Mouse (Mus musculus) lung, embryonic 15.5 days (tissue): ENCODE data around the gene Rnf128. TPM values are rescaled to one million over a fixed set of nuclear protein-coding genes. Genes with fewer than 3 reads are reported as not detected.

Experiments used
- ATAC-seq: fragments of 200-750 bp; cut with Nextera tagmentation; 2 replicates; pipeline ENCODE4 v1.8.0; 2017; ENCODE audit warnings: moderate number of reproducible peaks, borderline replicate concordance; ENCODE audit not compliant: low FRiP score, low TSS enrichment; ENCODE audit errors: extremely low read depth
- H3K27ac ChIP-seq: fragments of 300-500 bp; sonication (generic); 2 replicates; pipeline ENCODE4 v1.5.1; 2015; ENCODE audit warnings: moderate library complexity, mild to moderate bottlenecking, inconsistent platforms
- H3K27me3 ChIP-seq: fragments of 300-500 bp; sonication (generic); 2 replicates; pipeline ENCODE4 v1.6.1; 2015; ENCODE audit warnings: inconsistent platforms
- H3K36me3 ChIP-seq: fragments of 300-500 bp; sonication (generic); 2 replicates; pipeline ENCODE4 v1.6.1; 2015; ENCODE audit warnings: inconsistent platforms
- H3K4me1 ChIP-seq: fragments of 300-500 bp; sonication (generic); 2 replicates; pipeline ENCODE4 v1.6.1; 2015; ENCODE audit warnings: inconsistent platforms
- H3K4me2 ChIP-seq: fragments of 300-500 bp; sonication (generic); 2 replicates; pipeline ENCODE4 v1.6.1; 2015; ENCODE audit warnings: inconsistent platforms, mild to moderate bottlenecking, moderate library complexity
- H3K4me3 ChIP-seq: fragments of 300-500 bp; sonication (generic); 2 replicates; pipeline ENCODE4 v1.5.1; 2015; ENCODE audit warnings: mild to moderate bottlenecking, inconsistent platforms
- H3K9ac ChIP-seq: fragments of 300-500 bp; sonication (generic); 2 replicates; pipeline ENCODE4 v1.6.1; 2015; ENCODE audit warnings: inconsistent platforms
- H3K9me3 ChIP-seq: fragments of 300-500 bp; sonication (generic); 2 replicates; pipeline ENCODE4 v1.6.1; 2016; ENCODE audit warnings: inconsistent platforms
- WGBS: fragments of 180-500 bp; shearing (Covaris S2); methylation state at CpG from one replicate; pipeline ENCODE4 v1.1.7; 2015; 5-methylcytosine and 5-hydroxymethylcytosine counted together
- polyA plus RNA-seq: library from polyadenylated mRNA; unstranded; fragments of >200 nt; fragmentation: Nextera tagmentation; extraction: Ambion mirVana; gene quantifications from 2 replicates; pipeline ENCODE4 v1.2.1, GENCODE M21; 2015

The Rnf128 gene
- 4.8 and 5.2 TPM in 2 replicates for polyA plus RNA-seq

- Histone ChIP-seq H3K9ac (no peak within 1 kb of the TSS), H3K4me3 (no peak within 1 kb of the TSS), H3K27ac (no peak within 1 kb of the TSS), H3K4me1 (no peaks in the 10 kb centered on the region), H3K27me3 (no peaks in the 10 kb centered on the region), H3K4me2 (peak within 1 kb of the TSS; percentile 8; the same call in 1 of the 2 replicates), H3K36me3 (no peaks in the 10 kb centered on the region), H3K9me3 (no peaks in the 10 kb centered on the region)
- 44% methylated on average over 8 of the region's 8 CpGs for WGBS
- no peak for ATAC-seq
Observed at GRCm38 (mm10) chrX:139562925-139563461, at the start of gene Rnf128. Rnf128 (plus strand) TSS chrX:139563316.

DNA sequence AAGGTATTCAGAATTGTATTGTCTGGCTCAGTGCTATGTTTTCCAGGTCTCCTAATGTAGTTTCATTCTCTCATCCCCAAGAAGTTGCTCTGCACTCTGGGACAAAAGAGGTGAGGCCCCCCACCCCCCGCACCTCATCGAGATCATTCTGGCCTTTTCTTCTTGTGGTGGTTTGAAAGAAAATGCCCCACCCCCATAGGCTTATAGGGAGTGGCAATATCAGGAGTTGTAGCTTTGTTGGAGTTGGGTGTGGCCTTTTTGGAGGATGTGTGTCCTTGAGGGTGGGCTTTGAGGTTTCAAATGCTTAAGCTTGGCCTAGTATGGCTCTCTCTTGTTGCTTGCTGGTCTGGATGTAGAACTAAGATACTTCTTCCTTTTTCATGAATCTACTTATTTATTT lies 47.0 kb upstream of the Rnf128 start:
- 71% methylated on average over 2 of the region's 2 CpGs for WGBS
- Histone ChIP-seq H3K4me1 (no peaks in the 10 kb centered on the region), H3K4me3 (no peak overlapping the region), H3K36me3 (no peaks in the 10 kb centered on the region), H3K4me2 (no peak overlapping the region), H3K27ac (no peak overlapping the region), H3K27me3 (no peaks in the 10 kb centered on the region), H3K9me3 (no peaks in the 10 kb centered on the region), H3K9ac (no peak overlapping the region)
- no peak for ATAC-seq

GRCm38 (mm10) chrX:139519251-139519650 lies 43.9 kb upstream of the Rnf128 start:
- Histone ChIP-seq H3K4me1 (no peaks in the 10 kb centered on the region), H3K9me3 (no peaks in the 10 kb centered on the region), H3K27ac (no peak overlapping the region), H3K9ac (no peak overlapping the region), H3K4me3 (no peak overlapping the region), H3K27me3 (no peaks in the 10 kb centered on the region), H3K36me3 (no peaks in the 10 kb centered on the region), H3K4me2 (no peak overlapping the region)
- 66% methylated on average over 2 of the region's 2 CpGs for WGBS
- ATAC-seq = no peak

DNA sequence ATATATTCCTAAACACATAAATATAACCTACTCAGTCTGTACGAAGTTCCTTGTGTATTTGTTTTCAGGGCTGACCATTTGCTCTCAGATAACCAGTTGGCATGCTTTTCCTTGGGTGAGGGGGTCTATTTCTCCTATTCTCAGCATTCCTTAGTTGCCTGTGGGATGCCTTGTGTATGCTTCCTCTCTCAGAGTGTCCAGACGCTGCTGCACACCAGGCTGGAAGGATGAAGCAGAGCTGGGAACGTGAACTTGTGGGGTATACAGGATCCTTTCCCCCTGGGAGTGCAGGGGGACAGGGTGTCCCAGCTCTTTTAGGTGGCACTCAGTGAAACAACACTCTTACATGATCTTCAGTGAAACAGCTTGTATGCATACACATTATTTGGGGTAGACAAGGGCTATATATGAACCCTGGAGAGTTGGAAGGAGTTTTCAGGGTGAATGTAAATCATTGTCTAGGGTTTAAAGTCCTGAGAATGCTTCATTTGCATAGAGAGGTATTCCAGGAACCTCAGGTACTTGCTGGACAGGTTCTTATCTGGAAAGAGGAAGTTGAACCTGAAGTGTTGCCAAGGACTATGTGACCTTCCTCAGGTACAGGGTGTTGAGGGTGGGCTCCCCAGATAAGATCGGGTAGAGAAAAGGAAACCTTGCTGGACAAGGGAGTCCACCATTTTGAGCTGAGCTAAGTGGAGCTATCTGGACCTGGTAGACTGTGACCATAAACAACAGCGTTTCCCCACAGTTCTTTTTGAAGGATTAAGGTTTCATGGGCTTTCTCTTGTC lies 38.6 kb upstream of the Rnf128 start:
- no peaks in the 10 kb centered on the region for H3K27me3 ChIP-seq
- no peak for ATAC-seq
- no peak overlapping the region for H3K27ac ChIP-seq
- WGBS = 56% methylated on average over 5 of the region's 5 CpGs
- H3K9ac ChIP-seq = no peak overlapping the region
- no peaks in the 10 kb centered on the region for H3K36me3 ChIP-seq
- H3K9me3 ChIP-seq = no peaks in the 10 kb centered on the region
- no peak overlapping the region for H3K4me3 ChIP-seq
- H3K4me2 ChIP-seq = no peak overlapping the region
- H3K4me1 ChIP-seq = no peaks in the 10 kb centered on the region

- 77% methylated on average over 2 of the region's 2 CpGs for WGBS
- Histone ChIP-seq H3K9me3 (no peaks in the 10 kb centered on the region), H3K9ac (no peak overlapping the region), H3K4me3 (no peak overlapping the region), H3K27ac (no peak overlapping the region), H3K4me1 (no peaks in the 10 kb centered on the region), H3K4me2 (no peak overlapping the region), H3K27me3 (no peaks in the 10 kb centered on the region), H3K36me3 (no peaks in the 10 kb centered on the region)
- no peak for ATAC-seq
Observed at GRCm38 (mm10) chrX:139525724-139526123, 37.4 kb upstream of the Rnf128 start.

DNA sequence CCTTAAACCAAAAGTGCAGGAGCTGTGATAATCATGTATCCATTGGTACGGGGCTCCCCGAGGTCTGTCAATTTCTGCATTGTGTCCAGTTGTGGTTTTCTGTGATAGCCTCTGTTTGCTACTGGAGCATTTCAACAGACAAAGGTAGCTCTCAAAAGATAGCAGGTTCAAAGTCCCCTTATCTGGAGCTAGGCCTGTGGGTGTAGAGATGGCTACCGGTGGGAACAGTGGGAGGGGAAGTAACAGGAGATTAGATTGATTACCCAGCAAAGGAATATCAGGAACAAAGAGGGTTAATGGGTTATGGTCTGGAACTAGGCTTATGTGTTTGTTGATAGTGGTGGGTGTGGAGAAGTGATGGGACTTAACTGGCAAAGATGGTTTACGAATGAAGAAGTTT lies 36.1 kb upstream of the Rnf128 start:
- Histone ChIP-seq H3K36me3 (no peaks in the 10 kb centered on the region), H3K4me2 (no peak overlapping the region), H3K27ac (no peak overlapping the region), H3K9ac (no peak overlapping the region), H3K4me3 (no peak overlapping the region), H3K9me3 (no peaks in the 10 kb centered on the region), H3K4me1 (no peaks in the 10 kb centered on the region), H3K27me3 (no peaks in the 10 kb centered on the region)
- ATAC-seq = no peak
- WGBS = 74% methylated on average over 4 of the region's 4 CpGs

DNA sequence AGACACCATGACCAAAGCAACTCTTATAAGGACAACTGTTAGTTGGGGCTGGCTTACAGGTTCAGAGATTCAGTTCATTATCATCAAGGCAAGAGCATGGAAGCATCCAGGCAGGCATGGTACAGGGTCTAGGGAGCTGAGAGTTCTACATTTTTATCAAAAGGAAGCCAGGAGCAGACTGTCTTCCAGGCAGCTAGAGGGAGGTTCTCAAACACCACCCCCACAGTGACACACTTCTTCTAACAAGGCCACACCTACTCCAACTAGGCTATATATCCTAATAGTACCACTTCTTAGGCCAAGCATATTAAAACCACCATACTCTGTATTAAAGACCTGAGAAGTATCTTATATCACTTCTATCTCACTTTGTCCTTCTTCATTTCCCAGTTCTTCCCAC lies 33.4 kb upstream of the Rnf128 start:
- no peaks in the 10 kb centered on the region for H3K9me3 ChIP-seq
- H3K27ac ChIP-seq = no peak overlapping the region
- no peak overlapping the region for H3K4me3 ChIP-seq
- H3K4me2 ChIP-seq = no peak overlapping the region
- no peak overlapping the region for H3K9ac ChIP-seq
- H3K4me1 ChIP-seq = no peaks in the 10 kb centered on the region
- ATAC-seq = no peak
- H3K36me3 ChIP-seq = no peaks in the 10 kb centered on the region
- H3K27me3 ChIP-seq = no peaks in the 10 kb centered on the region

GRCm38 (mm10) chrX:139532293-139532692 lies 30.8 kb upstream of the Rnf128 start:
- no peaks in the 10 kb centered on the region for H3K27me3 ChIP-seq
- no peak overlapping the region for H3K9ac ChIP-seq
- H3K36me3 ChIP-seq = no peaks in the 10 kb centered on the region
- 65% methylated on average over 4 of the region's 4 CpGs for WGBS
- no peaks in the 10 kb centered on the region for H3K4me1 ChIP-seq
- ATAC-seq = no peak
- no peak overlapping the region for H3K4me2 ChIP-seq
- no peak overlapping the region for H3K27ac ChIP-seq
- no peak overlapping the region for H3K4me3 ChIP-seq
- H3K9me3 ChIP-seq = no peaks in the 10 kb centered on the region

DNA sequence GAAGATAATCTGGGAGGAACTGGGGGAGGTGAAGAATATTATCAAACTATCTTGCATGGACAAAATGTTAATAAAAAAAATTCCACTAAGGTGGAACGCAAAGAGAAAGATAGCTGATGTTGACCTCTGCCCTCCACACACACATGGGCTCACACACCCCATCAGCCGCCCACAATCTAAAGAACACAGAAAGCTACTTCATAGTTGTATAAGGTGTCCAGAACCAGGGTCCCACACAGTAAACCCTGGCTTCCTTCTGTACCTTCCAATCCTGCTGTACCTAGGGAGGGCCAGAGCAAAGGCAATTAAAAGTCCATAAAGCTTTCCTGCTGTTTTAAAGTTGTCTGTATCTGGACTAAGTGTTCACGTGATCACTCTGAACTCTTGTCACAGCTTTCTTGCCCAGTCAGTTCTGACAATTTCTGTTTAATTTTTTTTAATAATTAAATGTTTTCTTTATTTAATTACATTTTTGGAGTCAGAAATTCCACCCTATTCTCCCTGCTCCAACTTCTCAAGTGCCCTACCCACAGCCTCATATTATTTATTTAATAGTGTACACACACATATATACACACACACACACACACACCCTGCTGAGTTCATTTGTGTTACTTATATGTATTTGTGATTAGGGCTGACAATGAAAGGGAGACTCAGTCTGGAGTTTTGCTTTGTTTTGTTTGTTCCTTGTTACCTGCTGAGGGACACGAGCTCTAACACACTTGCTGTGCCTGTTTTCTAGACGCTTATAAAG lies 25.3 kb upstream of the Rnf128 start:
- no peak for ATAC-seq
- H3K27me3 ChIP-seq = no peaks in the 10 kb centered on the region
- no peaks in the 10 kb centered on the region for H3K4me1 ChIP-seq
- no peak overlapping the region for H3K4me3 ChIP-seq
- H3K9me3 ChIP-seq = no peaks in the 10 kb centered on the region
- 62% methylated on average over 5 of the region's 5 CpGs for WGBS
- H3K4me2 ChIP-seq = no peak overlapping the region
- H3K36me3 ChIP-seq = no peaks in the 10 kb centered on the region
- H3K27ac ChIP-seq = no peak overlapping the region
- H3K9ac ChIP-seq = no peak overlapping the region

GRCm38 (mm10) chrX:139543726-139544125 lies 19.4 kb upstream of the Rnf128 start:
- Histone ChIP-seq H3K9me3 (no peaks in the 10 kb centered on the region), H3K36me3 (no peaks in the 10 kb centered on the region), H3K4me1 (no peaks in the 10 kb centered on the region), H3K27ac (no peak overlapping the region), H3K9ac (no peak overlapping the region), H3K4me3 (no peak overlapping the region), H3K27me3 (no peaks in the 10 kb centered on the region), H3K4me2 (no peak overlapping the region)
- ATAC-seq = no peak
- 62% methylated on average over 7 of the region's 7 CpGs for WGBS

- Histone ChIP-seq H3K4me1 (no peaks in the 10 kb centered on the region), H3K27me3 (no peaks in the 10 kb centered on the region), H3K9ac (no peak overlapping the region), H3K27ac (no peak overlapping the region), H3K4me2 (no peak overlapping the region), H3K9me3 (no peaks in the 10 kb centered on the region), H3K4me3 (no peak overlapping the region), H3K36me3 (no peaks in the 10 kb centered on the region)
- 72% methylated on average over 5 of the region's 5 CpGs for WGBS
- no peak for ATAC-seq
Observed at GRCm38 (mm10) chrX:139550456-139550855, 12.7 kb upstream of the Rnf128 start.

- Histone ChIP-seq H3K27ac (no peak overlapping the region), H3K4me1 (no peaks in the 10 kb centered on the region), H3K36me3 (no peaks in the 10 kb centered on the region), H3K9ac (no peak overlapping the region), H3K4me2 (no peak overlapping the region), H3K9me3 (no peaks in the 10 kb centered on the region), H3K27me3 (no peaks in the 10 kb centered on the region), H3K4me3 (no peak overlapping the region)
- WGBS = 79% methylated on average over 2 of the region's 2 CpGs
- ATAC-seq = no peak
Observed at GRCm38 (mm10) chrX:139552090-139552489, 11.0 kb upstream of the Rnf128 start.
